Mouse (Mus musculus) liver, postnatal 0 days (tissue): ENCODE measurements around the gene Pcdh9.

ENCODE experiments used
- CTCF ChIP-seq: sonication (generic); IDR thresholded peaks from 2 replicates; pipeline ENCODE4 v1.5.1; 2016; ENCODE audit warnings: antibody characterized with exemption, low read depth
- EP300 ChIP-seq: IDR thresholded peaks from 2 replicates; pipeline ENCODE4 v1.6.1; 2016; ENCODE audit warnings: antibody characterized with exemption, low read depth, mild to moderate bottlenecking

DNA sequence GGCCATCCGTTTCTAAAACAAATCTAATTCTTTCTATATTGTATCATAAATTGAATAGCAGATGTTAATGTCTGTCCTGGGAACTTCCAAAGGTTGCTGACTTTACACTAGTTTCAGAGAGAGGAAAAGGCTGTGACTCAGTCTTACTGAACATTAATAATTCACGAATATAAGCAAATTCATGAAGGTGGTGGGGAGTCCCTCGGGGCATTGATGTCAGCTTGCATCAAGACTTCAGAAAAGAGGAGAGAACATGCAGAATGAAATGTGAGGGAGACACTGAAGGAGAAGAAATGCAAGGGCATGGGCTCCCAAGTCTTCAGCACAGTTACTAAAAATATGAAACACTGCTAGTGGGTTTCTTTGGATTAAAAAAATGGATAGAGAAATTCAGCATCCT, 181.8 kb downstream of the Pcdh9 start:
- TF ChIP-seq CTCF (no peak), EP300 (no peak)
